Mouse (Mus musculus): ENCODE results near the gene Psmg3.

The Psmg3 gene

GRCm38 (mm10) chr5:139826357-139827055 lies at the start of gene Psmg3, which contains the start of gene Gm26938:
Gene Psmg3 (minus strand): TSS chr5:139826885.
Gene Gm26938 (minus strand): TSS chr5:139826407.
- DNase-seq (ENCODE audit: low read depth, low spot score) = peak; percentile 77

- DNase-seq (ENCODE audit: low read depth, low spot score) = no peak
Measured at GRCm38 (mm10) chr5:139871526-139871925, 44.8 kb upstream of the Psmg3 start.

- no peak for DNase-seq (ENCODE audit: low read depth, low spot score)
Measured at GRCm38 (mm10) chr5:139870886-139871285, 44.2 kb upstream of the Psmg3 start.

GRCm38 (mm10) chr5:139862759-139863158 lies 36.1 kb upstream of the Psmg3 start:
- DNase-seq (ENCODE audit: low read depth, low spot score) = no peak

GRCm38 (mm10) chr5:139860328-139861104 lies 33.8 kb upstream of the Psmg3 start:
- no peak for DNase-seq (ENCODE audit: low read depth, low spot score)

- no peak for DNase-seq (ENCODE audit: low read depth, low spot score)
Measured at GRCm38 (mm10) chr5:139849626-139850320, 23.1 kb upstream of the Psmg3 start.

GRCm38 (mm10) chr5:139839142-139839541 lies 12.5 kb upstream of the Psmg3 start:
- no peak for DNase-seq (ENCODE audit: low read depth, low spot score)

GRCm38 (mm10) chr5:139838476-139838892 lies 11.8 kb upstream of the Psmg3 start:
- DNase-seq (ENCODE audit: low read depth, low spot score) = no peak

- DNase-seq (ENCODE audit: low read depth, low spot score) = no peak
Measured at GRCm38 (mm10) chr5:139835706-139836105, 9.0 kb upstream of the Psmg3 start.

GRCm38 (mm10) chr5:139832125-139832524 lies 5.4 kb upstream of the Psmg3 start:
- no peak for DNase-seq (ENCODE audit: low read depth, low spot score)

- DNase-seq (ENCODE audit: low read depth, low spot score) = no peak
Measured at GRCm38 (mm10) chr5:139830734-139831133, 4.0 kb upstream of the Psmg3 start.

- DNase-seq (ENCODE audit: low read depth, low spot score) = no peak
Measured at GRCm38 (mm10) chr5:139829384-139829783, 2.7 kb upstream of the Psmg3 start.

GRCm38 (mm10) chr5:139827593-139827992 lies 908 bp upstream of the Psmg3 start:
- no peak for DNase-seq (ENCODE audit: low read depth, low spot score)

GRCm38 (mm10) chr5:139825947-139826346 lies 738 bp downstream of the Psmg3 start:
- no peak for DNase-seq (ENCODE audit: low read depth, low spot score)

GRCm38 (mm10) chr5:139824531-139824930 lies 2.2 kb downstream of the Psmg3 start:
- DNase-seq (ENCODE audit: low read depth, low spot score) = no peak

- peak; percentile 38 for DNase-seq (ENCODE audit: low read depth, low spot score)
Measured at GRCm38 (mm10) chr5:139821466-139822459, 4.9 kb downstream of the Psmg3 start.

- no peak for DNase-seq (ENCODE audit: low read depth, low spot score)
Measured at GRCm38 (mm10) chr5:139819538-139820181, 7.0 kb downstream of the Psmg3 start, which contains the start of gene Tmem184a. Gene Tmem184a (minus strand): TSS chr5:139819917.

GRCm38 (mm10) chr5:139818801-139819200 lies 7.9 kb downstream of the Psmg3 start:
- no peak for DNase-seq (ENCODE audit: low read depth, low spot score)

- no peak for DNase-seq (ENCODE audit: low read depth, low spot score)
Measured at GRCm38 (mm10) chr5:139818056-139818455, 8.6 kb downstream of the Psmg3 start.

- DNase-seq (ENCODE audit: low read depth, low spot score) = no peak
Measured at GRCm38 (mm10) chr5:139817292-139817691, 9.4 kb downstream of the Psmg3 start.
